Mouse (Mus musculus): ENCODE data around the gene Pkhd1.

- TF ChIP-seq GATA1 (IDR thresholded peaks at IDR 0.05; ENCODE audit: borderline replicate concordance, low read length) (no peak), FLI1 (IDR thresholded peaks at IDR 0.05; ENCODE audit: low read length) (no peak)
Measured at GRCm38 (mm10) chr1:20069733-20070132, 548.1 kb downstream of the Pkhd1 start.

Data from megakaryocyte, embryonic 14.5 days (primary cell).